Mouse (Mus musculus): ENCODE results near the gene Abcb8. TPM values are rescaled to one million over a fixed set of nuclear protein-coding genes. Genes with fewer than 3 reads are reported as not detected.
A peak's percentile ranks its signal among the peaks of the same experiment; 100 is the strongest.

Gene Abcb8
- polyA plus RNA-seq, 2 experiments = 16.9 to 18.0 TPM

GRCm38 (mm10) chr5:24381486-24381885 is 12.0 kb upstream of the Abcb8 start:
- no peak for TF ChIP-seq EP300 (IDR thresholded peaks at IDR 0.05; ENCODE audit: low read depth)
- TF ChIP-seq CTCF (IDR thresholded peaks at IDR 0.05; ENCODE audit: low read depth) = no peak
- ATAC-seq (ENCODE audit: insufficient read depth) (no peak), DNase-seq (ENCODE audit: low read depth in 3 of 3, low spot score in 3 of 3) (no peak)
- Histone ChIP-seq H3K27me3 (ENCODE audit: control insufficient read depth, insufficient read depth, low read length) (peaks cover 4% of the 10 kb centered on the region; the same call in 1 of the 2 replicates), H3K4me1 (replicated peaks; ENCODE audit: control insufficient read depth in 2 of 2, insufficient read depth in 2 of 2, low read length in 1 of 2) (peaks cover 3 to 12% of the 10 kb centered on the region in 2 experiments), H3K27ac (no peak overlapping the region), H3K4me2 (ENCODE audit: low read depth) (no peak overlapping the region), H3K9me3 (ENCODE audit: control insufficient read depth, low read length) (no peaks in the 10 kb centered on the region), H3K4me3 (ENCODE audit: insufficient read depth in 1 of 2, low read depth in 2 of 2, low read length in 2 of 2) (no peak overlapping the region), H3K36me3 (replicated peaks; ENCODE audit: control insufficient read depth, insufficient read depth, low read depth) (no peaks in the 10 kb centered on the region), H3K9ac (replicated peaks) (no peak overlapping the region)
- 57% methylated on average over 6 of the region's 6 CpGs for WGBS (ENCODE audit: insufficient replicate concordance)

- Histone ChIP-seq H3K4me2 (ENCODE audit: low read depth) (no peak overlapping the region), H3K9ac (replicated peaks) (no peak overlapping the region), H3K9me3 (ENCODE audit: control insufficient read depth, low read length) (no peaks in the 10 kb centered on the region), H3K27ac (no peak overlapping the region), H3K36me3 (replicated peaks; ENCODE audit: control insufficient read depth, insufficient read depth, low read depth) (no peaks in the 10 kb centered on the region), H3K4me1 (replicated peaks; ENCODE audit: control insufficient read depth in 2 of 2, insufficient read depth in 2 of 2, low read length in 1 of 2) (peaks cover 3 to 12% of the 10 kb centered on the region in 2 experiments), H3K27me3 (ENCODE audit: control insufficient read depth, insufficient read depth, low read length) (peaks cover 8% of the 10 kb centered on the region), H3K4me3 (ENCODE audit: insufficient read depth in 1 of 2, low read depth in 2 of 2, low read length in 2 of 2) (no peak overlapping the region)
- WGBS (ENCODE audit: insufficient replicate concordance) = 38% methylated on average over 2 of the region's 2 CpGs
- no peak for DNase-seq (ENCODE audit: low read depth in 3 of 3, low spot score in 3 of 3)
- TF ChIP-seq EP300 (IDR thresholded peaks at IDR 0.05; ENCODE audit: low read depth) (no peak), CTCF (IDR thresholded peaks at IDR 0.05; ENCODE audit: low read depth) (no peak)
- ATAC-seq (ENCODE audit: insufficient read depth) = no peak
Observed at GRCm38 (mm10) chr5:24381988-24382387, 11.5 kb upstream of the Abcb8 start.

GRCm38 (mm10) chr5:24383026-24383859 is 10.2 kb upstream of the Abcb8 start:
- peak; percentile 88 for ATAC-seq (ENCODE audit: insufficient read depth)
- Histone ChIP-seq H3K4me2 (ENCODE audit: low read depth) (peak overlapping the region; percentile 68), H3K4me3 (ENCODE audit: insufficient read depth in 1 of 2, low read depth in 2 of 2, low read length in 2 of 2) (peak overlapping the region; percentile 51 to 74), H3K27me3 (ENCODE audit: control insufficient read depth, insufficient read depth, low read length) (peaks cover 21% of the 10 kb centered on the region), H3K9me3 (ENCODE audit: control insufficient read depth, low read length) (no peaks in the 10 kb centered on the region), H3K9ac (replicated peaks) (peak overlapping the region; percentile 54), H3K27ac (no peak overlapping the region), H3K4me1 (replicated peaks; ENCODE audit: control insufficient read depth in 2 of 2, insufficient read depth in 2 of 2, low read length in 1 of 2) (peaks cover 3 to 12% of the 10 kb centered on the region in 2 experiments), H3K36me3 (replicated peaks; ENCODE audit: control insufficient read depth, insufficient read depth, low read depth) (no peaks in the 10 kb centered on the region)
- 3% methylated on average over 34 of the region's 34 CpGs for WGBS (ENCODE audit: insufficient replicate concordance)
- peak; percentile 74 to 90 (median 75) for DNase-seq (ENCODE audit: low read depth in 3 of 3, low spot score in 3 of 3)
- TF ChIP-seq EP300 (IDR thresholded peaks at IDR 0.05; ENCODE audit: low read depth) (0 out of 2 replicates have a peak, but pooled peaks have one; percentile 23), CTCF (IDR thresholded peaks at IDR 0.05; ENCODE audit: low read depth) (peak; percentile 74)

- Histone ChIP-seq H3K9ac (replicated peaks) (no peak overlapping the region), H3K9me3 (ENCODE audit: control insufficient read depth, low read length) (no peaks in the 10 kb centered on the region), H3K4me1 (replicated peaks; ENCODE audit: control insufficient read depth in 2 of 2, insufficient read depth in 2 of 2, low read length in 1 of 2) (peaks cover 3 to 18% of the 10 kb centered on the region in 2 experiments), H3K27me3 (ENCODE audit: control insufficient read depth, insufficient read depth, low read length) (peaks cover 25% of the 10 kb centered on the region), H3K4me2 (ENCODE audit: low read depth) (no peak overlapping the region), H3K36me3 (replicated peaks; ENCODE audit: control insufficient read depth, insufficient read depth, low read depth) (no peaks in the 10 kb centered on the region), H3K4me3 (ENCODE audit: insufficient read depth in 1 of 2, low read depth in 2 of 2, low read length in 2 of 2) (no peak overlapping the region), H3K27ac (no peak overlapping the region)
- DNase-seq (ENCODE audit: low read depth in 3 of 3, low spot score in 3 of 3) (no peak), ATAC-seq (ENCODE audit: insufficient read depth) (no peak)
- TF ChIP-seq CTCF (IDR thresholded peaks at IDR 0.05; ENCODE audit: low read depth) (no peak), EP300 (IDR thresholded peaks at IDR 0.05; ENCODE audit: low read depth) (no peak)
- 22% methylated on average over 6 of the region's 6 CpGs for WGBS (ENCODE audit: insufficient replicate concordance)
Observed at GRCm38 (mm10) chr5:24384407-24384806, 9.1 kb upstream of the Abcb8 start.

- no peak for DNase-seq (ENCODE audit: low read depth in 3 of 3, low spot score in 3 of 3)
- H3K4me1 ChIP-seq (replicated peaks; ENCODE audit: control insufficient read depth in 2 of 2, insufficient read depth in 2 of 2, low read length in 1 of 2) = peaks cover 3 to 22% of the 10 kb centered on the region in 2 experiments
- ATAC-seq (ENCODE audit: insufficient read depth) = no peak
- peaks cover 25% of the 10 kb centered on the region for H3K27me3 ChIP-seq (ENCODE audit: control insufficient read depth, insufficient read depth, low read length)
- TF ChIP-seq EP300 (IDR thresholded peaks at IDR 0.05; ENCODE audit: low read depth) (no peak), CTCF (IDR thresholded peaks at IDR 0.05; ENCODE audit: low read depth) (no peak)
- no peak overlapping the region for H3K4me2 ChIP-seq (ENCODE audit: low read depth)
- H3K9ac ChIP-seq (replicated peaks) = no peak overlapping the region
- no peaks in the 10 kb centered on the region for H3K9me3 ChIP-seq (ENCODE audit: control insufficient read depth, low read length)
- H3K27ac ChIP-seq = no peak overlapping the region
- no peaks in the 10 kb centered on the region for H3K36me3 ChIP-seq (replicated peaks; ENCODE audit: control insufficient read depth, insufficient read depth, low read depth)
- 63% methylated on average over 5 of the region's 5 CpGs for WGBS (ENCODE audit: insufficient replicate concordance)
- no peak overlapping the region for H3K4me3 ChIP-seq (ENCODE audit: insufficient read depth in 1 of 2, low read depth in 2 of 2, low read length in 2 of 2)
Observed at GRCm38 (mm10) chr5:24385374-24385773, 8.1 kb upstream of the Abcb8 start.

Data from liver, embryonic 14.5 days (tissue).